Mouse (Mus musculus) ES-E14 (cell line): Measurements from ENCODE around the gene Fcer1g. TPM values are rescaled to one million over a fixed set of nuclear protein-coding genes. Genes with fewer than 3 reads are reported as not detected.
A peak's percentile ranks its signal among the peaks of the same experiment; 100 is the strongest.

ENCODE experiments used
- DNase-seq: peaks from one replicate; pipeline ENCODE4 v3.0.0-alpha.2; 2013; ENCODE audit warnings: low read depth, low spot score
- H3K27ac ChIP-seq: 2 replicates; pipeline ENCODE4 v1.5.1; 2012; ENCODE audit warnings: low read depth, mild to moderate bottlenecking, low read length, moderate library complexity, mixed read lengths; ENCODE audit not compliant: poor library complexity, insufficient read depth, severe bottlenecking
- H3K36me3 ChIP-seq: 2 replicates; pipeline ENCODE4 v1.6.1; 2012; ENCODE audit warnings: mild to moderate bottlenecking, low read length, moderate library complexity, mixed read lengths; ENCODE audit not compliant: control insufficient read depth, poor library complexity, insufficient read depth, severe bottlenecking
- H3K4me1 ChIP-seq, 2 experiments: fragments of 150-350 bp in 1 of 2; sonication (generic) in 1 of 2; 2 replicates each; pipeline ENCODE4 v1.6.1; 2012; ENCODE audit warnings: low read length in 2 of 2, mild to moderate bottlenecking in 1 of 2, mixed read lengths in 1 of 2; ENCODE audit not compliant: control insufficient read depth in 2 of 2, insufficient read depth in 2 of 2, poor library complexity in 1 of 2
- H3K4me3 ChIP-seq, 2 experiments: fragments of 150-350 bp in 1 of 2; sonication (generic) in 1 of 2; 2 replicates each; pipeline ENCODE4 v1.5.1; 2012; ENCODE audit warnings: low read length in 2 of 2, low read depth in 1 of 2, mild to moderate bottlenecking in 1 of 2, mixed read lengths in 1 of 2; ENCODE audit not compliant: insufficient read depth in 1 of 2, poor library complexity in 1 of 2, severe bottlenecking in 1 of 2
- H3K9ac ChIP-seq: 2 replicates; pipeline ENCODE4 v1.6.1; 2012; ENCODE audit warnings: low read depth, mild to moderate bottlenecking, low read length, mixed read lengths; ENCODE audit not compliant: poor library complexity, insufficient read depth, severe bottlenecking
- H3K9me3 ChIP-seq: fragments of 150-350 bp; sonication (generic); 2 replicates; pipeline ENCODE4 v1.6.1; 2012; ENCODE audit warnings: low read depth, mild to moderate bottlenecking, low read length; ENCODE audit not compliant: control insufficient read depth, insufficient read depth
- CHD2 ChIP-seq: IDR thresholded peaks from 2 replicates; pipeline ENCODE4 v1.6.1; 2014; ENCODE audit warnings: mild to moderate bottlenecking, low read depth, low read length, inconsistent platforms
- HCFC1 ChIP-seq: IDR thresholded peaks from 2 replicates; pipeline ENCODE4 v1.6.1; 2012; ENCODE audit warnings: low read length, inconsistent platforms, borderline replicate concordance; ENCODE audit not compliant: insufficient read depth
- MAFK ChIP-seq: IDR thresholded peaks from 2 replicates; pipeline ENCODE4 v1.6.1; 2014; ENCODE audit warnings: mild to moderate bottlenecking, low read depth, low read length, inconsistent platforms; ENCODE audit not compliant: insufficient read depth
- ZC3H11A ChIP-seq: IDR thresholded peaks from 2 replicates; pipeline ENCODE4 v1.6.1; 2012; ENCODE audit warnings: low read depth, mild to moderate bottlenecking, inconsistent platforms, low read length, borderline replicate concordance
- ZNF384 ChIP-seq: IDR thresholded peaks from 2 replicates; pipeline ENCODE4 v1.6.1; 2012; ENCODE audit warnings: low read depth, low read length, inconsistent platforms
- in situ Hi-C, 2 experiments: fragments of 600-800 bp; cut with MboI; formaldehyde crosslinking; loops; one replicate each; pipeline ENCODE4 v1.15.1; 2025; ENCODE audit warnings: low sequenced_read_pairs in 2 of 2, inconsistent platforms in 1 of 2; ENCODE audit not compliant: unreplicated experiment in 2 of 2
- total RNA-seq: library from RNA; depleted of rRNA; stranded (reverse); fragments of 300-350 nt; gene quantifications from 2 replicates; pipeline ENCODE4 v1.2.3, GENCODE M21; 2012

Fcer1g gene
- total RNA-seq, 1 experiment: 0.62 TPM

DNA sequence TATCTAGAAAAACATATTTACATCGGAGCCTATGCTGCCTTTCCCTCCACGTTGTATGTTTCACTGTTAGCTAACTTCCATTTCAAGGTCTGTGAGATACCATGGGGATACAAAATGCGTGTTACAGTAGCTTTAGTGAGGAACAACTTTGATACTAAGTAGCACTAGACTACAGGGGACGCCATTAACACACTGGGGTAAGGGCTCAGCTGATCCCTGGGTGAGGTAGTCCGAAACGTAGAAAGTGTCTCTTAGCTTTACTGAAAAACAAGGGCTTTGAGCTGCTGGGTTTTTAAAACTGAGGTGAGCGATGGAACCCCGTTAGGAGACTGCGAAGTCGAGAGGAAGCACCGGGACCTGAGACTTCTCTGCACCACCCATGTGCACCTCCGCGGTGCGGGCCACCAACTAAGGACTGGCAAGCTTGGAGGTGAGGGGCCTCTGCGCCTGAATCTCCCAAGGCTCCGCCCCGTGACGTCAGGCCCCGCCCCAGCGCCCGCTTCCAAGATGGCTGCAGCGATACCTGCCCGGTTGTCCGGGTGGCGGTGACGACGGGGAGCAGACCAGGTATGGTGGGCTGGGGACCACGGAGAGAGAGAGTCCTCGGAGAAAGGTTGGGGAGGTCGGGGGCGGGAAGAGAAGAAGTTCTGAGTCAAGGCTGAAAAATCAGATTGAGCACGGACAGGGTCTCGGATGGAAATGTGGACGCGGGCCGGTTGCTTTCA is 35.8 kb upstream of the Fcer1g start, which contains the start of gene B4galt3:
B4galt3 (plus strand) TSS at position 481 of the 725 bp plus-strand sequence.
- TF ChIP-seq MAFK (no peak), CHD2 (no peak), ZC3H11A (no peak), HCFC1 (peak; percentile 82), ZNF384 (no peak)
- in situ Hi-C loops: no loop called here
- DNase-seq: peak; percentile 86
- H3K9ac ChIP-seq: peak within 1 kb of the TSS; percentile 87
- H3K4me1 ChIP-seq: peaks cover 0 to 4% of the 10 kb centered on the region in 2 experiments; a peak in 2 of 4 replicates
- H3K27ac ChIP-seq: peak within 1 kb of the TSS; percentile 65
- H3K9me3 ChIP-seq: no peaks in the 10 kb centered on the region
- peaks cover 15% of the 10 kb centered on the region for H3K36me3 ChIP-seq
- peak within 1 kb of the TSS; percentile 86 to 99 for H3K4me3 ChIP-seq

DNA sequence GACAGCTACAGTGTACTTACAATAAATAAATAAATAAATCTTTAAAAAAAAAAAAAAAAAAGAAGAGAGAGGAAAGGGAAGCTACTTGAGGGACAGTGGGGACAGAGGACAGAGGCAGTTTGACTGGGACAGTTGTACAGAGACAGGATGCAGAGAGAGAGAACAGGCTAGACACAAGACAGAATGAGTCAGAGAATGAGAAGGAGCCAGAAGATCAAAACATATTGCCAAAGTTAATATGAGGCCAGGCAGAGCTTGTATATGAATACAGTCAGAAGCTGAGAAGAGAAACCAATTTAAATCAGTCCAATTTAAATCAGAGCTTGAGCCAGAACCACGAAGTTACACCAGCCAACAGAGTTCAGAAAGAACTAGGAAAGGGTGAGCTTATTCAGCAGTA is 34.2 kb upstream of the Fcer1g start:
- Histone ChIP-seq H3K9me3 (no peaks in the 10 kb centered on the region), H3K4me3 (no peak overlapping the region), H3K27ac (no peak overlapping the region), H3K36me3 (peaks cover 7% of the 10 kb centered on the region; the same call in 1 of the 2 replicates), H3K9ac (no peak overlapping the region), H3K4me1 (peaks cover 0 to 4% of the 10 kb centered on the region in 2 experiments; a peak in 2 of 4 replicates)
- no peak for DNase-seq
- in situ Hi-C loops: no loop called here
- TF ChIP-seq HCFC1 (no peak), CHD2 (no peak), ZC3H11A (no peak), ZNF384 (no peak), MAFK (no peak)

GRCm38 (mm10) chr1:171265971-171266744 is 32.0 kb upstream of the Fcer1g start:
- in situ Hi-C loops: no loop called here
- no peak for TF ChIP-seq HCFC1
- Histone ChIP-seq H3K4me3 (no peak overlapping the region), H3K27ac (no peak overlapping the region), H3K9me3 (no peaks in the 10 kb centered on the region), H3K36me3 (no peaks in the 10 kb centered on the region), H3K4me1 (0 out of 4 replicates have a peak, but pooled peaks cover 0 to 4% of the 10 kb centered on the region in 2 experiments), H3K9ac (no peak overlapping the region)
- DNase-seq: no peak

- no peaks in the 10 kb centered on the region for H3K9me3 ChIP-seq
- peaks cover 0 to 7% of the 10 kb centered on the region in 2 experiments; a peak in 1 of 4 replicates for H3K4me1 ChIP-seq
- in situ Hi-C loops: no loop called here
- no peak for TF ChIP-seq ZC3H11A
- no peak for TF ChIP-seq MAFK
- no peak for TF ChIP-seq HCFC1
- TF ChIP-seq ZNF384: no peak
- TF ChIP-seq CHD2: no peak
- DNase-seq: no peak
- H3K4me3 ChIP-seq: no peak overlapping the region
- no peak overlapping the region for H3K27ac ChIP-seq
- H3K9ac ChIP-seq: no peak overlapping the region
- H3K36me3 ChIP-seq: no peaks in the 10 kb centered on the region
These were observed 29.7 kb upstream of the Fcer1g start for GRCm38 (mm10) chr1:171263666-171264461.
